Mouse (Mus musculus) urinary bladder, postnatal 14 days (tissue): ENCODE data around the gene Lsm4.

Experiments used
- DNase-seq: peaks from one replicate; pipeline ENCODE4 v3.0.0; 2021; ENCODE audit warnings: low spot score

Gene Lsm4

GRCm38 (mm10) chr8:70678679-70679078 is 5.6 kb downstream of the Lsm4 start:
- DNase-seq = no peak

GRCm38 (mm10) chr8:70679404-70679803 is 6.4 kb downstream of the Lsm4 start:
- no peak for DNase-seq

GRCm38 (mm10) chr8:70680039-70680438 is 7.0 kb downstream of the Lsm4 start:
- DNase-seq = no peak

GRCm38 (mm10) chr8:70681410-70681809 is 8.4 kb downstream of the Lsm4 start:
- DNase-seq = no peak

- peak; percentile 85 for DNase-seq
Measured at GRCm38 (mm10) chr8:70682193-70682592, 9.1 kb downstream of the Lsm4 start.

GRCm38 (mm10) chr8:70682692-70683091 is 9.6 kb downstream of the Lsm4 start:
- no peak for DNase-seq

- DNase-seq = no peak
Measured at GRCm38 (mm10) chr8:70684291-70684690, 11.2 kb downstream of the Lsm4 start.

GRCm38 (mm10) chr8:70687576-70687975 is 14.5 kb downstream of the Lsm4 start:
- DNase-seq = peak; percentile 76

- no peak for DNase-seq
Measured at GRCm38 (mm10) chr8:70688136-70688535, 15.1 kb downstream of the Lsm4 start.

GRCm38 (mm10) chr8:70689892-70690390 is 16.9 kb downstream of the Lsm4 start:
- no peak for DNase-seq

GRCm38 (mm10) chr8:70691230-70691629 is 18.2 kb downstream of the Lsm4 start:
- DNase-seq = no peak

- DNase-seq = no peak
Measured at GRCm38 (mm10) chr8:70691727-70692231, 18.7 kb downstream of the Lsm4 start.

- DNase-seq = no peak
Measured at GRCm38 (mm10) chr8:70693636-70694035, 20.6 kb downstream of the Lsm4 start.

GRCm38 (mm10) chr8:70695318-70696018 is 22.4 kb downstream of the Lsm4 start:
- peak; percentile 82 for DNase-seq

GRCm38 (mm10) chr8:70696019-70696885 is 23.2 kb downstream of the Lsm4 start:
- peak; percentile 74 for DNase-seq

GRCm38 (mm10) chr8:70696946-70697345 is 23.9 kb downstream of the Lsm4 start:
- DNase-seq = no peak

- DNase-seq = no peak
Measured at GRCm38 (mm10) chr8:70697366-70698250, 24.6 kb downstream of the Lsm4 start.

GRCm38 (mm10) chr8:70698310-70699109 is 25.5 kb downstream of the Lsm4 start, which contains the start of gene Jund:
Jund (plus strand) TSS chr8:70698949.
- DNase-seq = peak; percentile 100

- peak; percentile 63 for DNase-seq
Measured at GRCm38 (mm10) chr8:70699116-70699833, 26.2 kb downstream of the Lsm4 start.
